Mouse (Mus musculus) bone marrow macrophage, adult 2 months (primary cell): ENCODE data around the gene Klc4. TPM values are rescaled to one million over a fixed set of nuclear protein-coding genes. Genes with fewer than 3 reads are reported as not detected.

Experiments used
- H3K27ac ChIP-seq: 2 replicates; pipeline ENCODE4 v1.5.1; 2012; ENCODE audit warnings: low read depth, low read length; ENCODE audit not compliant: insufficient read depth
- H3K4me1 ChIP-seq: 2 replicates; pipeline ENCODE4 v1.6.1; 2012; ENCODE audit warnings: low read length; ENCODE audit not compliant: control insufficient read depth, insufficient read depth
- H3K4me3 ChIP-seq: 2 replicates; pipeline ENCODE4 v1.5.1; 2012; ENCODE audit warnings: mild to moderate bottlenecking, low read length, moderate library complexity; ENCODE audit not compliant: insufficient read depth
- CTCF ChIP-seq: IDR thresholded peaks from 2 replicates; pipeline ENCODE4 v1.5.1; 2012; ENCODE audit warnings: low read depth, mild to moderate bottlenecking, low read length, moderate library complexity
- POLR2A ChIP-seq: IDR thresholded peaks from 2 replicates; pipeline ENCODE4 v1.6.1; 2012; ENCODE audit warnings: mild to moderate bottlenecking, low read depth, low read length, borderline replicate concordance
- polyA plus RNA-seq: library from polyadenylated mRNA; stranded (reverse); fragments of >200 nt; gene quantifications from 2 replicates; pipeline ENCODE4 v1.2.4, GENCODE M21; 2012; ENCODE audit not compliant: missing spikeins, insufficient read depth, insufficient read length

The Klc4 gene
- polyA plus RNA-seq, 1 experiment: 45.3 TPM

- no peak overlapping the region for H3K27ac ChIP-seq
- TF ChIP-seq POLR2A (no peak), CTCF (no peak)
- peaks cover 8% of the 10 kb centered on the region for H3K4me1 ChIP-seq
- H3K4me3 ChIP-seq: peak overlapping the region; percentile 96; the same call in 1 of the 2 replicates
Observed at GRCm38 (mm10) chr17:46678911-46679310, 33.1 kb upstream of the Klc4 start.

GRCm38 (mm10) chr17:46678416-46678815 is 32.6 kb upstream of the Klc4 start, which contains the start of gene Mea1:
Mea1 (plus strand) TSS chr17:46678793.
- Histone ChIP-seq H3K4me1 (peaks cover 8% of the 10 kb centered on the region), H3K4me3 (peak within 1 kb of the TSS; percentile 96), H3K27ac (0 out of 2 replicates have a peak within 1 kb of the TSS, but pooled peaks have one; percentile 75)
- TF ChIP-seq POLR2A (no peak), CTCF (no peak)

GRCm38 (mm10) chr17:46674530-46675283 is 28.9 kb upstream of the Klc4 start:
- H3K27ac ChIP-seq: 0 out of 2 replicates have a peak overlapping the region, but pooled peaks have one; percentile 7
- peaks cover 10% of the 10 kb centered on the region for H3K4me1 ChIP-seq

GRCm38 (mm10) chr17:46673850-46674529 is 28.2 kb upstream of the Klc4 start, which contains the start of gene Rrp36:
Rrp36 (minus strand) TSS chr17:46674352.
- no peak for TF ChIP-seq POLR2A
- TF ChIP-seq CTCF: no peak
- H3K4me1 ChIP-seq: peaks cover 5% of the 10 kb centered on the region
- H3K27ac ChIP-seq: peak within 1 kb of the TSS; percentile 68
- H3K4me3 ChIP-seq: peak within 1 kb of the TSS; percentile 72

More at GRCm38 (mm10) chr17:46674530-46675283, 28.9 kb upstream of the Klc4 start:
- peak overlapping the region; percentile 72 for H3K4me3 ChIP-seq
- TF ChIP-seq CTCF (no peak), POLR2A (no peak)

- H3K4me3 ChIP-seq: no peak overlapping the region
- H3K27ac ChIP-seq: no peak overlapping the region
- TF ChIP-seq POLR2A: no peak
- no peak for TF ChIP-seq CTCF
- H3K4me1 ChIP-seq: 0 out of 2 replicates have a peak, but pooled peaks cover 2% of the 10 kb centered on the region
Observed at GRCm38 (mm10) chr17:46669911-46670310, 24.1 kb upstream of the Klc4 start.

GRCm38 (mm10) chr17:46667712-46668111 is 21.9 kb upstream of the Klc4 start:
- Histone ChIP-seq H3K4me1 (no peaks in the 10 kb centered on the region), H3K4me3 (no peak overlapping the region), H3K27ac (no peak overlapping the region)
- TF ChIP-seq POLR2A (no peak), CTCF (no peak)

GRCm38 (mm10) chr17:46662730-46663129 is 16.9 kb upstream of the Klc4 start:
- Histone ChIP-seq H3K27ac (no peak overlapping the region), H3K4me3 (no peak overlapping the region), H3K4me1 (no peaks in the 10 kb centered on the region)
- TF ChIP-seq CTCF: no peak
- TF ChIP-seq POLR2A: no peak

GRCm38 (mm10) chr17:46661981-46662380 is 16.2 kb upstream of the Klc4 start:
- Histone ChIP-seq H3K4me3 (no peak overlapping the region), H3K4me1 (no peaks in the 10 kb centered on the region), H3K27ac (no peak overlapping the region)
- TF ChIP-seq CTCF (no peak), POLR2A (no peak)

GRCm38 (mm10) chr17:46661351-46661750 is 15.5 kb upstream of the Klc4 start:
- Histone ChIP-seq H3K4me3 (no peak overlapping the region), H3K27ac (no peak overlapping the region), H3K4me1 (no peaks in the 10 kb centered on the region)
- TF ChIP-seq CTCF (no peak), POLR2A (no peak)

GRCm38 (mm10) chr17:46656054-46656453 is 10.2 kb upstream of the Klc4 start:
- H3K27ac ChIP-seq: no peak overlapping the region
- H3K4me3 ChIP-seq: no peak overlapping the region
- no peak for TF ChIP-seq CTCF
- no peak for TF ChIP-seq POLR2A
- peaks cover 2% of the 10 kb centered on the region; the same call in 1 of the 2 replicates for H3K4me1 ChIP-seq
